Mouse (Mus musculus): ENCODE measurements around the gene Dscaml1. TPM values are rescaled to one million over a fixed set of nuclear protein-coding genes. Genes with fewer than 3 reads are reported as not detected.

The Dscaml1 gene
- polyA plus RNA-seq, 1 experiment from 2014 or later, result 24.3 TPM

- Histone ChIP-seq H3K9ac (replicated peaks; ENCODE audit: low read depth, low read length) (no peak overlapping the region), H3K9me3 (ENCODE audit: control insufficient read depth, low read length) (no peaks in the 10 kb centered on the region), H3K4me2 (ENCODE audit: low read depth, low read length) (no peak overlapping the region), H3K4me3 (ENCODE audit: low read depth, low read length) (no peak overlapping the region), H3K27me3 (ENCODE audit: control insufficient read depth, insufficient read depth, low read length) (no peaks in the 10 kb centered on the region), H3K36me3 (ENCODE audit: control insufficient read depth, insufficient read depth, low read length) (no peaks in the 10 kb centered on the region; the same call in 1 of the 2 replicates), H3K27ac (ENCODE audit: low read depth, low read length) (peak overlapping the region; percentile 55), H3K4me1 (ENCODE audit: control insufficient read depth, insufficient read depth, low read length) (peaks cover 6% of the 10 kb centered on the region; the same call in 1 of the 2 replicates)
- 74% methylated on average over 6 of the region's 6 CpGs for WGBS
- ATAC-seq (ENCODE audit: low read depth), result peak; percentile 59; the same call in 1 of the 2 replicates
Observed at GRCm38 (mm10) chr9:45793697-45794096, 367.3 kb downstream of the Dscaml1 start.

- Histone ChIP-seq H3K9ac (replicated peaks; ENCODE audit: low read depth, low read length) (no peak overlapping the region), H3K9me3 (ENCODE audit: control insufficient read depth, low read length) (no peaks in the 10 kb centered on the region), H3K4me3 (ENCODE audit: low read depth, low read length) (no peak overlapping the region), H3K4me1 (ENCODE audit: control insufficient read depth, insufficient read depth, low read length) (peaks cover 6% of the 10 kb centered on the region; the same call in 1 of the 2 replicates), H3K36me3 (ENCODE audit: control insufficient read depth, insufficient read depth, low read length) (peaks cover 2% of the 10 kb centered on the region), H3K27me3 (ENCODE audit: control insufficient read depth, insufficient read depth, low read length) (no peaks in the 10 kb centered on the region), H3K4me2 (ENCODE audit: low read depth, low read length) (no peak overlapping the region), H3K27ac (ENCODE audit: low read depth, low read length) (no peak overlapping the region)
- 91% methylated on average over 5 of the region's 5 CpGs for WGBS
- ATAC-seq (ENCODE audit: low read depth), result no peak
Observed at GRCm38 (mm10) chr9:45795722-45796121, 369.3 kb downstream of the Dscaml1 start.

GRCm38 (mm10) chr9:45797271-45797670, 370.8 kb downstream of the Dscaml1 start:
- H3K27me3 ChIP-seq (ENCODE audit: control insufficient read depth, insufficient read depth, low read length), result no peaks in the 10 kb centered on the region
- no peak overlapping the region for H3K4me2 ChIP-seq (ENCODE audit: low read depth, low read length)
- H3K4me3 ChIP-seq (ENCODE audit: low read depth, low read length), result no peak overlapping the region
- peaks cover 4% of the 10 kb centered on the region for H3K36me3 ChIP-seq (ENCODE audit: control insufficient read depth, insufficient read depth, low read length)
- H3K9me3 ChIP-seq (ENCODE audit: control insufficient read depth, low read length), result no peaks in the 10 kb centered on the region
- H3K4me1 ChIP-seq (ENCODE audit: control insufficient read depth, insufficient read depth, low read length), result peaks cover 6% of the 10 kb centered on the region; the same call in 1 of the 2 replicates
- 76% methylated on average over 3 of the region's 3 CpGs for WGBS
- no peak overlapping the region for H3K27ac ChIP-seq (ENCODE audit: low read depth, low read length)
- H3K9ac ChIP-seq (replicated peaks; ENCODE audit: low read depth, low read length), result no peak overlapping the region
- no peak for ATAC-seq (ENCODE audit: low read depth)

GRCm38 (mm10) chr9:45798467-45799164, 372.2 kb downstream of the Dscaml1 start:
- peak overlapping the region; percentile 67 for H3K27ac ChIP-seq (ENCODE audit: low read depth, low read length)
- no peak overlapping the region; the same call in 1 of the 2 replicates for H3K9ac ChIP-seq (replicated peaks; ENCODE audit: low read depth, low read length)
- ATAC-seq (ENCODE audit: low read depth), result peak; percentile 86; the same call in 1 of the 2 replicates

GRCm38 (mm10) chr9:45799402-45799801, 373.0 kb downstream of the Dscaml1 start:
- H3K4me2 ChIP-seq (ENCODE audit: low read depth, low read length), result no peak overlapping the region
- H3K27me3 ChIP-seq (ENCODE audit: control insufficient read depth, insufficient read depth, low read length), result no peaks in the 10 kb centered on the region
- 80% methylated on average over 8 of the region's 8 CpGs for WGBS
- H3K27ac ChIP-seq (ENCODE audit: low read depth, low read length), result no peak overlapping the region
- peaks cover 6% of the 10 kb centered on the region; the same call in 1 of the 2 replicates for H3K4me1 ChIP-seq (ENCODE audit: control insufficient read depth, insufficient read depth, low read length)
- no peak overlapping the region for H3K4me3 ChIP-seq (ENCODE audit: low read depth, low read length)
- ATAC-seq (ENCODE audit: low read depth), result no peak
- no peaks in the 10 kb centered on the region for H3K9me3 ChIP-seq (ENCODE audit: control insufficient read depth, low read length)
- no peak overlapping the region for H3K9ac ChIP-seq (replicated peaks; ENCODE audit: low read depth, low read length)
- peaks cover 4% of the 10 kb centered on the region; the same call in 1 of the 2 replicates for H3K36me3 ChIP-seq (ENCODE audit: control insufficient read depth, insufficient read depth, low read length)

More at GRCm38 (mm10) chr9:45798467-45799164, 372.2 kb downstream of the Dscaml1 start:
- H3K4me1 ChIP-seq (ENCODE audit: control insufficient read depth, insufficient read depth, low read length), result peaks cover 6% of the 10 kb centered on the region; the same call in 1 of the 2 replicates
- no peak overlapping the region for H3K4me3 ChIP-seq (ENCODE audit: low read depth, low read length)
- peaks cover 4% of the 10 kb centered on the region; the same call in 1 of the 2 replicates for H3K36me3 ChIP-seq (ENCODE audit: control insufficient read depth, insufficient read depth, low read length)
- 18% methylated on average over 13 of the region's 13 CpGs for WGBS
- no peaks in the 10 kb centered on the region for H3K9me3 ChIP-seq (ENCODE audit: control insufficient read depth, low read length)
- H3K4me2 ChIP-seq (ENCODE audit: low read depth, low read length), result no peak overlapping the region
- H3K27me3 ChIP-seq (ENCODE audit: control insufficient read depth, insufficient read depth, low read length), result no peaks in the 10 kb centered on the region

Other genes starting within 250 kb of the Dscaml1 start
- gene BC049352, start 244.6 kb upstream of the Dscaml1 start, polyA plus RNA-seq (2014; fragmentation: Nextera tagmentation; extraction: Ambion mirVana), result not detected in 2 replicates
- gene Tmprss4, start 222.5 kb upstream of the Dscaml1 start, polyA plus RNA-seq (2014; fragmentation: Nextera tagmentation; extraction: Ambion mirVana), result not detected in 2 replicates
- 0.56 and 1.4 TPM in 2 replicates for gene Il10ra, start 157.5 kb upstream of the Dscaml1 start, polyA plus RNA-seq (2014; fragmentation: Nextera tagmentation; extraction: Ambion mirVana)
- 0.05 TPM in 1 of 2 replicates, not detected in the other for gene Tmprss13, start 107.5 kb upstream of the Dscaml1 start, polyA plus RNA-seq (2014; fragmentation: Nextera tagmentation; extraction: Ambion mirVana)
- 257 and 341 TPM in 2 replicates for gene Fxyd6, start 56.4 kb upstream of the Dscaml1 start, polyA plus RNA-seq (2014; fragmentation: Nextera tagmentation; extraction: Ambion mirVana)
- gene Fxyd2, start 27.0 kb upstream of the Dscaml1 start, polyA plus RNA-seq (2014; fragmentation: Nextera tagmentation; extraction: Ambion mirVana), result 9.6 and 9.9 TPM in 2 replicates